Mouse (Mus musculus) stomach, embryonic 14.5 days (tissue): ENCODE measurements at regions not wholly inside any gene's neighbourhood (a gene's known extent, or its start where the extent isn't known, plus 50 kb on each side); places are given as distances from the start of the nearest gene placed in this dataset.
A peak's percentile ranks its signal among the peaks of the same experiment; 100 is the strongest.
"Not testable (repeated sequence)": the region's sequence is repeated elsewhere in the genome, so short reads cannot be mapped to it uniquely, and the experiment has no call there.

Experiments
- ATAC-seq: fragments of 200-750 bp; cut with Nextera tagmentation; 2 replicates; pipeline ENCODE4 v1.8.0; 2017; ENCODE audit warnings: low read depth, moderate TSS enrichment; ENCODE audit not compliant: insufficient number of reproducible peaks, insufficient read depth, low FRiP score
- H3K27ac ChIP-seq: fragments of 300-500 bp; sonication (generic); 2 replicates; pipeline ENCODE4 v1.5.1; 2014; ENCODE audit warnings: mild to moderate bottlenecking, low read length, moderate library complexity, mixed read lengths
- H3K27me3 ChIP-seq: fragments of 300-500 bp; sonication (generic); 2 replicates; pipeline ENCODE4 v1.6.1; 2014; ENCODE audit warnings: low read length, control low read depth, mixed read lengths; ENCODE audit not compliant: control insufficient read depth, insufficient read depth
- H3K36me3 ChIP-seq: fragments of 300-500 bp; sonication (generic); 2 replicates; pipeline ENCODE4 v1.6.1; 2014; ENCODE audit warnings: mild to moderate bottlenecking, control low read depth, low read length, moderate library complexity, mixed read lengths; ENCODE audit not compliant: control insufficient read depth, insufficient read depth
- H3K4me1 ChIP-seq: fragments of 300-500 bp; sonication (generic); 2 replicates; pipeline ENCODE4 v1.6.1; 2014; ENCODE audit warnings: low read length, control low read depth, mixed read lengths; ENCODE audit not compliant: control insufficient read depth, insufficient read depth
- H3K4me2 ChIP-seq: fragments of 300-500 bp; sonication (generic); replicated peaks from 2 replicates; pipeline ENCODE4 v1.6.1; 2014; ENCODE audit warnings: low read depth, low read length, control low read depth
- H3K4me3 ChIP-seq: fragments of 300-500 bp; sonication (generic); 2 replicates; pipeline ENCODE4 v1.5.1; 2014; ENCODE audit warnings: low read depth, low read length, control low read depth
- H3K9ac ChIP-seq: fragments of 300-500 bp; sonication (generic); replicated peaks from 2 replicates; pipeline ENCODE4 v1.6.1; 2014; ENCODE audit warnings: low read depth, mild to moderate bottlenecking, control low read depth, low read length, moderate library complexity, mixed read lengths
- H3K9me3 ChIP-seq: fragments of 300-500 bp; sonication (generic); 2 replicates; pipeline ENCODE4 v1.6.1; 2016; ENCODE audit warnings: low read depth, low read length, control low read depth; ENCODE audit not compliant: control insufficient read depth
- WGBS: fragments of 180-500 bp; shearing (Covaris S2); extraction: QIAGEN DNeasy Blood & Tissue Kit; methylation state at CpG from one replicate; pipeline ENCODE4 v1.1.7; 2014; 5-methylcytosine and 5-hydroxymethylcytosine counted together

GRCm38 (mm10) chr3:21053337-21053736 lies 686.4 kb upstream of the Agtr1b start:
- H3K27ac ChIP-seq, H3K4me3 ChIP-seq, H3K4me2 ChIP-seq, H3K27me3 ChIP-seq, H3K36me3 ChIP-seq, H3K9me3 ChIP-seq, H3K4me1 ChIP-seq, H3K9ac ChIP-seq, ATAC-seq: not testable (repeated sequence)
- WGBS: 64% methylated on average over 1 of the region's 2 CpGs

GRCm38 (mm10) chr3:21049365-21049764 lies 682.4 kb upstream of the Agtr1b start:
- not testable (repeated sequence) for H3K9me3 ChIP-seq, H3K27me3 ChIP-seq, H3K27ac ChIP-seq, H3K36me3 ChIP-seq, H3K4me2 ChIP-seq, H3K4me1 ChIP-seq, H3K4me3 ChIP-seq, H3K9ac ChIP-seq
- peak; percentile 46; the same call in 1 of the 2 replicates for ATAC-seq
- WGBS: 76% methylated on average over 16 of the region's 25 CpGs

- Histone ChIP-seq H3K4me1 (no peaks in the 10 kb centered on the region), H3K27me3 (no peaks in the 10 kb centered on the region), H3K9me3 (no peaks in the 10 kb centered on the region), H3K4me3 (no peak overlapping the region), H3K4me2 (no peak overlapping the region), H3K27ac (no peak overlapping the region), H3K36me3 (no peaks in the 10 kb centered on the region), H3K9ac (no peak overlapping the region)
- ATAC-seq: no peak
- 78% methylated on average over 3 of the region's 3 CpGs for WGBS
Measured at GRCm38 (mm10) chr3:21045981-21046380, 679.0 kb upstream of the Agtr1b start.

- no peak for ATAC-seq
- Histone ChIP-seq H3K9ac (no peak overlapping the region), H3K27ac (no peak overlapping the region), H3K4me1 (no peaks in the 10 kb centered on the region), H3K4me2 (no peak overlapping the region), H3K36me3 (no peaks in the 10 kb centered on the region), H3K27me3 (no peaks in the 10 kb centered on the region), H3K9me3 (no peaks in the 10 kb centered on the region), H3K4me3 (no peak overlapping the region)
- 36% methylated on average over 1 of the region's 1 CpGs for WGBS
Measured at GRCm38 (mm10) chr3:21025876-21026275, 658.9 kb upstream of the Agtr1b start.

GRCm38 (mm10) chr3:21020946-21021345 lies 654.0 kb upstream of the Agtr1b start:
- ATAC-seq: no peak
- H3K4me3 ChIP-seq: no peak overlapping the region
- no peaks in the 10 kb centered on the region for H3K27me3 ChIP-seq
- no peak overlapping the region for H3K4me2 ChIP-seq
- 78% methylated on average over 1 of the region's 1 CpGs for WGBS
- no peaks in the 10 kb centered on the region for H3K9me3 ChIP-seq
- H3K4me1 ChIP-seq: no peaks in the 10 kb centered on the region
- H3K9ac ChIP-seq: no peak overlapping the region
- no peak overlapping the region for H3K27ac ChIP-seq
- no peaks in the 10 kb centered on the region for H3K36me3 ChIP-seq

GRCm38 (mm10) chr3:21020297-21020696 lies 653.3 kb upstream of the Agtr1b start:
- Histone ChIP-seq H3K27me3 (no peaks in the 10 kb centered on the region), H3K9ac (no peak overlapping the region), H3K9me3 (no peaks in the 10 kb centered on the region), H3K4me1 (no peaks in the 10 kb centered on the region), H3K4me2 (no peak overlapping the region), H3K4me3 (no peak overlapping the region), H3K36me3 (no peaks in the 10 kb centered on the region), H3K27ac (no peak overlapping the region)
- ATAC-seq: no peak

GRCm38 (mm10) chr3:21009650-21010049 lies 642.7 kb upstream of the Agtr1b start:
- no peaks in the 10 kb centered on the region for H3K27me3 ChIP-seq
- H3K27ac ChIP-seq: no peak overlapping the region
- no peaks in the 10 kb centered on the region for H3K9me3 ChIP-seq
- 74% methylated on average over 1 of the region's 1 CpGs for WGBS
- no peaks in the 10 kb centered on the region for H3K36me3 ChIP-seq
- no peak for ATAC-seq
- no peak overlapping the region for H3K4me2 ChIP-seq
- H3K9ac ChIP-seq: no peak overlapping the region
- no peaks in the 10 kb centered on the region for H3K4me1 ChIP-seq
- no peak overlapping the region for H3K4me3 ChIP-seq

- Histone ChIP-seq H3K9ac (no peak overlapping the region), H3K4me3 (no peak overlapping the region), H3K4me1 (no peaks in the 10 kb centered on the region), H3K4me2 (no peak overlapping the region), H3K36me3 (no peaks in the 10 kb centered on the region), H3K9me3 (no peaks in the 10 kb centered on the region), H3K27ac (no peak overlapping the region), H3K27me3 (no peaks in the 10 kb centered on the region)
- ATAC-seq: no peak
Measured at GRCm38 (mm10) chr3:20998295-20998694, 631.3 kb upstream of the Agtr1b start.

- Histone ChIP-seq H3K4me1 (no peaks in the 10 kb centered on the region), H3K9me3 (no peaks in the 10 kb centered on the region), H3K36me3 (no peaks in the 10 kb centered on the region), H3K4me2 (no peak overlapping the region), H3K4me3 (no peak overlapping the region), H3K27ac (no peak overlapping the region), H3K9ac (no peak overlapping the region), H3K27me3 (no peaks in the 10 kb centered on the region)
- WGBS: 51% methylated on average over 2 of the region's 2 CpGs
- ATAC-seq: no peak
Measured at GRCm38 (mm10) chr3:20989486-20989970, 622.6 kb upstream of the Agtr1b start.
